Mouse (Mus musculus) CD4-positive naive resting alpha-beta T cell, adult 76 days (primary cell): ENCODE measurements around the gene Olfr545. TPM values are rescaled to one million over a fixed set of nuclear protein-coding genes. Genes with fewer than 3 reads are reported as not detected.

Experiments used
- total RNA-seq: library from RNA; stranded (reverse); gene quantifications from one replicate; pipeline ENCODE4 v1.2.4, GENCODE M21; 2023

Olfr545 gene
- total RNA-seq: not detected

DNA sequence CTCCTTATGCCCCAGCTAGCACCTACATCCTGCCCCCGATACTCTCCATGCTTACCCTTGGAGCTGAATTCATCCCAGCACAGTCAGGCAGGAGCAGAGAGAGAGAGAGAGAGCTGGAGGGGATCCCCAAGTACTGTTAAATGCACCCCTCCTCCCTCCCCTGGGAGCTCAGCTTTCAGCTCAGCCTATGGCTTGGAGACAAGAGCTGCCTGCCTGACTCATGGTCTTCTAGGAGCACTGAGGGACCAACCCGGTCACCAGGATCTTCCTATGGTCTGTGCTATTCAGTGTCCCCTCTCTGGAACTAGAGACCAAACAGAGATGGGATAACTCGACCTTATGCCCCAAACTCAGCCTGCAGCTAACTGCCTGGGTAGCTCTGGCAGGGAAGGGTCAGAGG lies at the start of gene Olfr545:
Gene Olfr545, minus strand, starts transcription at position 101 of the 400 bp plus-strand sequence.

DNA sequence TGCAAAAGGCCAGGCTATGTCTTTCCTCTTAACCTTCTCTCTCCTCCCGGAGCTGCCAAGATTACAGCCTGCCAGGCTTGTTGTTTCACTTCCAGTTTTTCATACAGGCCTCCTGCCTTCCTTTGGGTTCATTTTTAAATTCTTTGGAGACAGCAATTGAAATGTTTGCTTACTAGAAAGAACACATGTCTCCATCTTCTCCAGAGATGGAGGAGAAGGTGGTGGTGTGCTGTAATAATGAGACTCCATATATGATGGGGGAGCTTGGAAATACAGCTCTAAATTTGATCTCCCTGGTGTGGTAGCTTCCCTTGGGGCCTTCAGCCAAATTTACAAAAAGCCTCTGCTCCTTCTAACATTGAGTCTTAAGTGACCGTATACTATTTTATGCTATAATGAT lies 41.2 kb upstream of the Olfr545 start, which contains the start of gene Olfr548-ps1:
Gene Olfr548-ps1, plus strand, starts transcription at position 301 of the 400 bp plus-strand sequence.

DNA sequence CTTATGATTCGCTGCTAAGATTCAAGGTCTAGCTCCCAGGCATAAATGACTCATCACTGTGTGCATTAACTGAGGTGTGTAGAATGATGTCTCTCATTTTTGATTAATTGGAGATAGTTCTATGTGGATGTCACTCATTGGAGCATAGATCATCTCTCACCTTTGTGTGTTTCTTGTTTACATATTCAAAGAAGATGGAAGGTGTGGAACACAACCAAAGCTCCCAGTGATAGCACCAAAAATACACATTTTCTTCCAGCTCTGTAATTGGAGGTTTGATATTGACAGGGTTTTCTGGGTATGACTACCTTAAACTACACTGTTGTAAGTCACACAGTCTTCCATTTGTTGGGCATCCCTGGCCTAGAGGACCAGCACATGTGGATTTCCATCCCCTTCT lies 35.1 kb upstream of the Olfr545 start, which contains the start of gene Olfr547:
Gene Olfr547, plus strand, starts transcription at position 301 of the 400 bp plus-strand sequence.

DNA sequence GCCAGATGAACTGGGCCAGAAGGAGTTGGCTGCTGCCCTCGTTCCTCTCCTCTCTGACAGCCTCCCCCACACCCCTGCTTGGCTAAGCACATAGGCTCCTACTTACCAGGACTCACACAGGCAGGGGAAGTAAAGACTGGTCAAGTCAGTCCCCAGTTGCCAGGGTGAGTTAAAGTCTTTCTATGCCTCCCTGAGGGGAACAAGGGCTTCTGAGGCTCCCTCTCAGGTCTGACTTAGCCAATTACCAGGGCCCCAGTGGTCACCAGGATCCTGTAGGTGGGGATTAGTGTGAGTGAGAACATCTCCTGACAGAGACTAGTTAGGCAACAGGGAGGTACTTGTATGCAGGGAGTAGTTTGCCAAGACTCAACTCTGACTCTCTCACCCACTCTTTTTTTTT lies 11.2 kb downstream of the Olfr545 start, which contains the start of gene Olfr544:
Gene Olfr544, minus strand, starts transcription at position 153 of the 400 bp plus-strand sequence.

DNA sequence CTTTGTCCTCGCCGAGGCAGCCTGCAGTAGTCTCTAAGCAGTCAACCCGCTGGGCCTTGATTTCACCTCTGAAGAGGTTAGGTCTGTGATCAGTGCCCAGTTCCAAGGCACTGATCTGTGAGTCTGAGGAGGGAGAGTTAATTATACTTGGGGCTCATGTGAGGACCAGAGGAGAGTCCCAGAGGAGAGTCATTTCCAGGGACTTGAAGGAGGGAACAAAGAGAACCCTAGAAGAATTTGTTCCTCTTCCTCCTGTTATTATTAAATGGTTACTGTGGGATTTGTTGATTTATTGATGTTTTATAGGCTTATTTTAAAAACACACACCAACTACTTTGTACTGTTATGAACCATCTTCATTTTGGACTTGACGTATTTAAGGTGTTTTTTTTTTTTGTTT lies 17.8 kb downstream of the Olfr545 start, which contains the start of gene Olfr543:
Gene Olfr543, minus strand, starts transcription at position 101 of the 400 bp plus-strand sequence.

DNA sequence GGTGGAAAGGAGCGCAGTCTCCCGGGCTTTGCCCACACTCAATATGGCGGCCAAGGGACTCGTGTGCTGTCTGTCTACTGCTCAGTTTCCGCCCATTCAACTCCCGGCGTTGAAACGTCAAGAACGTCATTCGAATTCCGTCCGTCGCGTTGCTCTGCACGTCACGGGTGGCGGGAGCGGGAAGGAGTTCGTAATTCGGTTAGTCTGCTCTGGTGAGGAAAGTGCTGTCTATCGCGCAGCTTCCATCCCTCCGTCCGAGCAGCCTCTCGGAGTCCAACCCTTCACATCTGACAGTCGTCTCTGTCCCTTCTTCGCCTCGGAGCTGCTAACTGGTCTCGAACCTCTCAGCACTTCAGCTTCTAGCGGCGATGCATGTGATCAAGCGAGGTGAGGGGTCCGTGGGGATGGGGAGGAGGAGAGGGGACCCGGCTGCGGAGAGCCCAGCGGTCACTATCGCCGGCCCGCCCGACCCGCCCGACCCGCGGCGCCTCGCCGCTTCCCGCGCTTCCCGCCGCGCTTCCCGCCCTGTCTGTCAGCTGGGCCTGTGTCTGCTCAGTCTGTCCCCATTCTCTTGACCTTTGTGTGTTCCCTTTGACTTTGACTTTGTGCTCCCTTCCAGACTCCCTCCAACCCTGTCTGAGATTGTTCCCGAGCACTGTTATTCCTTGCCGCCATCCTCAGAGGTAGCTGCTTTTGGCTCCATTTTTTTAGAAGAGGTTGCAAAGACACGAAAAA lies 57.5 kb downstream of the Olfr545 start, which contains the start of gene Rrm1:
Gene Rrm1, plus strand, starts transcription at position 39 of the 735 bp plus-strand sequence.

Other genes with a start within 250 kb of the Olfr545 start
- 161 TPM for gene Rhog, start 243.5 kb downstream of the Olfr545 start, total RNA-seq
- 161 TPM for gene Stim1, start 231.8 kb downstream of the Olfr545 start, total RNA-seq
- gene Rrm1, start 57.9 kb downstream of the Olfr545 start, total RNA-seq: 40.0 TPM
- not detected for gene Olfr543, start 17.9 kb downstream of the Olfr545 start, total RNA-seq
- gene Olfr544, start 11.3 kb downstream of the Olfr545 start, total RNA-seq: not detected
- gene Olfr547, start 35.2 kb upstream of the Olfr545 start, total RNA-seq: not detected
- gene Olfr548-ps1, start 41.3 kb upstream of the Olfr545 start, total RNA-seq: not detected
- not detected for gene Olfr549, start 50.3 kb upstream of the Olfr545 start, total RNA-seq
- 43.5 TPM for gene Trim21, start 65.9 kb upstream of the Olfr545 start, total RNA-seq
- not detected for gene Olfr550, start 71.9 kb upstream of the Olfr545 start, total RNA-seq
- gene Olfr551, start 92.3 kb upstream of the Olfr545 start, total RNA-seq: not detected
- gene Olfr552, start 98.2 kb upstream of the Olfr545 start, total RNA-seq: 0.23 TPM
- not detected for gene Olfr553, start 118.6 kb upstream of the Olfr545 start, total RNA-seq
- not detected for gene Olfr554, start 138.9 kb upstream of the Olfr545 start, total RNA-seq
- not detected for gene Olfr555, start 159.2 kb upstream of the Olfr545 start, total RNA-seq
- not detected for gene Olfr556, start 165.3 kb upstream of the Olfr545 start, total RNA-seq
- 11.8 TPM for gene Trim68, start 187.8 kb upstream of the Olfr545 start, total RNA-seq
- not detected for gene Olfr557, start 196.3 kb upstream of the Olfr545 start, total RNA-seq
- not detected for gene Olfr558, start 202.6 kb upstream of the Olfr545 start, total RNA-seq
- gene Olfr33, start 219.5 kb upstream of the Olfr545 start, total RNA-seq: not detected
- not detected for gene Olfr559, start 227.9 kb upstream of the Olfr545 start, total RNA-seq